Mouse (Mus musculus): ENCODE measurements around the gene Fam184b. TPM values are rescaled to one million over a fixed set of nuclear protein-coding genes. Genes with fewer than 3 reads are reported as not detected.
A peak's percentile ranks its signal among the peaks of the same experiment; 100 is the strongest.

Fam184b gene
- polyA plus RNA-seq, 1 experiment = 0.05 TPM

- no peak overlapping the region for H3K27ac ChIP-seq (ENCODE audit: control insufficient read depth, insufficient read depth, low read length)
- WGBS = 90% methylated on average over 3 of the region's 3 CpGs
These were observed 143.9 kb downstream of the Fam184b start for GRCm38 (mm10) chr5:45495429-45495975.

GRCm38 (mm10) chr5:45494093-45494755 lies 145.2 kb downstream of the Fam184b start:
- H3K4me3 ChIP-seq (ENCODE audit: control insufficient read depth, insufficient read depth, low read length) = peak overlapping the region; percentile 77; the same call in 1 of the 2 replicates
- DNase-seq = no peak
- 88% methylated on average over 9 of the region's 9 CpGs for WGBS
- no peaks in the 10 kb centered on the region for H3K27me3 ChIP-seq (ENCODE audit: control insufficient read depth, insufficient read depth, low read length)
- no peak overlapping the region for H3K27ac ChIP-seq (ENCODE audit: control insufficient read depth, insufficient read depth, low read length)
- H3K4me1 ChIP-seq (replicated peaks; ENCODE audit: control insufficient read depth, insufficient read depth, low read length) = peaks cover 6% of the 10 kb centered on the region
- no peak for TF ChIP-seq CTCF (IDR thresholded peaks at IDR 0.05; ENCODE audit: borderline replicate concordance, control insufficient read depth, extremely low read depth, insufficient read depth, low read length, poor library complexity)
- no peak for TF ChIP-seq POLR2A (IDR thresholded peaks at IDR 0.05; ENCODE audit: control insufficient read depth, extremely low read depth, insufficient read depth, low read length, poor library complexity)
- no peaks in the 10 kb centered on the region for H3K36me3 ChIP-seq (ENCODE audit: control insufficient read depth, insufficient read depth, low read length)

More at GRCm38 (mm10) chr5:45495429-45495975, 143.9 kb downstream of the Fam184b start:
- peaks cover 6% of the 10 kb centered on the region for H3K4me1 ChIP-seq (replicated peaks; ENCODE audit: control insufficient read depth, insufficient read depth, low read length)
- TF ChIP-seq CTCF (IDR thresholded peaks at IDR 0.05; ENCODE audit: borderline replicate concordance, control insufficient read depth, extremely low read depth, insufficient read depth, low read length, poor library complexity) = no peak
- no peak for TF ChIP-seq POLR2A (IDR thresholded peaks at IDR 0.05; ENCODE audit: control insufficient read depth, extremely low read depth, insufficient read depth, low read length, poor library complexity)
- H3K36me3 ChIP-seq (ENCODE audit: control insufficient read depth, insufficient read depth, low read length) = no peaks in the 10 kb centered on the region
- no peak for DNase-seq
- H3K27me3 ChIP-seq (ENCODE audit: control insufficient read depth, insufficient read depth, low read length) = no peaks in the 10 kb centered on the region
- H3K4me3 ChIP-seq (ENCODE audit: control insufficient read depth, insufficient read depth, low read length) = no peak overlapping the region

- WGBS = 1% methylated on average over 78 of the region's 78 CpGs
These were observed 146.0 kb downstream of the Fam184b start, which contains the start of gene Lap3 for GRCm38 (mm10) chr5:45493191-45494092. TSS of gene Lap3 (plus strand) at chr5:45493374.

GRCm38 (mm10) chr5:45491776-45492175 lies 147.6 kb downstream of the Fam184b start:
- no peaks in the 10 kb centered on the region for H3K36me3 ChIP-seq (ENCODE audit: control insufficient read depth, insufficient read depth, low read length)
- 75% methylated on average over 4 of the region's 4 CpGs for WGBS
- no peak for DNase-seq
- no peak overlapping the region for H3K27ac ChIP-seq (ENCODE audit: control insufficient read depth, insufficient read depth, low read length)
- TF ChIP-seq CTCF (IDR thresholded peaks at IDR 0.05; ENCODE audit: borderline replicate concordance, control insufficient read depth, extremely low read depth, insufficient read depth, low read length, poor library complexity) = no peak
- TF ChIP-seq POLR2A (IDR thresholded peaks at IDR 0.05; ENCODE audit: control insufficient read depth, extremely low read depth, insufficient read depth, low read length, poor library complexity) = no peak
- no peaks in the 10 kb centered on the region for H3K27me3 ChIP-seq (ENCODE audit: control insufficient read depth, insufficient read depth, low read length)
- peaks cover 6% of the 10 kb centered on the region for H3K4me1 ChIP-seq (replicated peaks; ENCODE audit: control insufficient read depth, insufficient read depth, low read length)
- no peak overlapping the region for H3K4me3 ChIP-seq (ENCODE audit: control insufficient read depth, insufficient read depth, low read length)

More at GRCm38 (mm10) chr5:45493191-45494092, 146.0 kb downstream of the Fam184b start, which contains the start of gene Lap3:
- DNase-seq = peak; percentile 99
- TF ChIP-seq CTCF (IDR thresholded peaks at IDR 0.05; ENCODE audit: borderline replicate concordance, control insufficient read depth, extremely low read depth, insufficient read depth, low read length, poor library complexity) (peak; percentile 70; the same call in 1 of the 2 replicates), POLR2A (IDR thresholded peaks at IDR 0.05; ENCODE audit: control insufficient read depth, extremely low read depth, insufficient read depth, low read length, poor library complexity) (peak; percentile 44; the same call in 1 of the 2 replicates)
- Histone ChIP-seq H3K36me3 (ENCODE audit: control insufficient read depth, insufficient read depth, low read length) (no peaks in the 10 kb centered on the region), H3K27ac (ENCODE audit: control insufficient read depth, insufficient read depth, low read length) (no peak within 1 kb of the TSS), H3K4me1 (replicated peaks; ENCODE audit: control insufficient read depth, insufficient read depth, low read length) (peaks cover 6% of the 10 kb centered on the region), H3K4me3 (ENCODE audit: control insufficient read depth, insufficient read depth, low read length) (peak within 1 kb of the TSS; percentile 77), H3K27me3 (ENCODE audit: control insufficient read depth, insufficient read depth, low read length) (no peaks in the 10 kb centered on the region)

- H3K27ac ChIP-seq (ENCODE audit: control insufficient read depth, insufficient read depth, low read length) = no peak overlapping the region
- TF ChIP-seq CTCF (IDR thresholded peaks at IDR 0.05; ENCODE audit: borderline replicate concordance, control insufficient read depth, extremely low read depth, insufficient read depth, low read length, poor library complexity) = no peak
- no peak for TF ChIP-seq POLR2A (IDR thresholded peaks at IDR 0.05; ENCODE audit: control insufficient read depth, extremely low read depth, insufficient read depth, low read length, poor library complexity)
- DNase-seq = no peak
These were observed 155.8 kb downstream of the Fam184b start for GRCm38 (mm10) chr5:45483654-45484053.

GRCm38 (mm10) chr5:45482607-45483006 lies 156.8 kb downstream of the Fam184b start:
- no peaks in the 10 kb centered on the region for H3K4me1 ChIP-seq (replicated peaks; ENCODE audit: control insufficient read depth, insufficient read depth, low read length)
- TF ChIP-seq POLR2A (IDR thresholded peaks at IDR 0.05; ENCODE audit: control insufficient read depth, extremely low read depth, insufficient read depth, low read length, poor library complexity) (no peak), CTCF (IDR thresholded peaks at IDR 0.05; ENCODE audit: borderline replicate concordance, control insufficient read depth, extremely low read depth, insufficient read depth, low read length, poor library complexity) (no peak)
- no peaks in the 10 kb centered on the region for H3K27me3 ChIP-seq (ENCODE audit: control insufficient read depth, insufficient read depth, low read length)
- 83% methylated on average over 3 of the region's 3 CpGs for WGBS
- no peak overlapping the region for H3K4me3 ChIP-seq (ENCODE audit: control insufficient read depth, insufficient read depth, low read length)
- no peaks in the 10 kb centered on the region for H3K36me3 ChIP-seq (ENCODE audit: control insufficient read depth, insufficient read depth, low read length)
- DNase-seq = no peak
- H3K27ac ChIP-seq (ENCODE audit: control insufficient read depth, insufficient read depth, low read length) = no peak overlapping the region

More at GRCm38 (mm10) chr5:45483654-45484053, 155.8 kb downstream of the Fam184b start:
- H3K36me3 ChIP-seq (ENCODE audit: control insufficient read depth, insufficient read depth, low read length) = no peaks in the 10 kb centered on the region
- H3K27me3 ChIP-seq (ENCODE audit: control insufficient read depth, insufficient read depth, low read length) = no peaks in the 10 kb centered on the region
- WGBS = 89% methylated on average over 1 of the region's 1 CpGs
- H3K4me3 ChIP-seq (ENCODE audit: control insufficient read depth, insufficient read depth, low read length) = no peak overlapping the region
- no peaks in the 10 kb centered on the region for H3K4me1 ChIP-seq (replicated peaks; ENCODE audit: control insufficient read depth, insufficient read depth, low read length)
